Mouse (Mus musculus) hindbrain, embryonic 16.5 days (tissue): ENCODE measurements at regions not wholly inside any gene's neighbourhood (a gene's known extent, or its start where the extent isn't known, plus 50 kb on each side); places are given as distances from the start of the nearest gene placed in this dataset.

Experiments used
- ATAC-seq: fragments of 200-750 bp; cut with Nextera tagmentation; 2 replicates; pipeline ENCODE4 v1.8.0; 2017; ENCODE audit warnings: moderate TSS enrichment, moderate library complexity
- H3K27ac ChIP-seq: fragments of 300-500 bp; sonication (generic); 2 replicates; pipeline ENCODE4 v1.5.1; 2014; ENCODE audit warnings: low read depth, mild to moderate bottlenecking, control low read depth, low read length, moderate library complexity
- H3K27me3 ChIP-seq: fragments of 300-500 bp; sonication (generic); replicated peaks from 2 replicates; pipeline ENCODE4 v1.6.1; 2014; ENCODE audit warnings: low read length; ENCODE audit not compliant: control insufficient read depth, insufficient read depth
- H3K36me3 ChIP-seq: fragments of 300-500 bp; sonication (generic); 2 replicates; pipeline ENCODE4 v1.6.1; 2014; ENCODE audit warnings: mild to moderate bottlenecking, low read length, moderate library complexity, mixed read lengths; ENCODE audit not compliant: control insufficient read depth, insufficient read depth
- H3K4me1 ChIP-seq: fragments of 300-500 bp; sonication (generic); 2 replicates; pipeline ENCODE4 v1.6.1; 2014; ENCODE audit warnings: low read depth, low read length; ENCODE audit not compliant: control insufficient read depth, insufficient read depth
- H3K4me2 ChIP-seq: fragments of 300-500 bp; sonication (generic); 2 replicates; pipeline ENCODE4 v1.6.1; 2014; ENCODE audit warnings: mild to moderate bottlenecking, low read length, control low read depth, moderate library complexity
- H3K4me3 ChIP-seq: fragments of 300-500 bp; sonication (generic); 2 replicates; pipeline ENCODE4 v1.5.1; 2014; ENCODE audit warnings: mild to moderate bottlenecking, low read length, control low read depth, moderate library complexity
- H3K9ac ChIP-seq: fragments of 300-500 bp; sonication (generic); 2 replicates; pipeline ENCODE4 v1.6.1; 2014; ENCODE audit warnings: low read depth, mild to moderate bottlenecking, control low read depth, low read length, moderate library complexity
- H3K9me3 ChIP-seq: fragments of 300-500 bp; sonication (generic); 2 replicates; pipeline ENCODE4 v1.6.1; 2014; ENCODE audit warnings: mild to moderate bottlenecking, low read length, moderate library complexity; ENCODE audit not compliant: control insufficient read depth
- WGBS: fragments of 180-500 bp; shearing (Covaris S2); extraction: QIAGEN DNeasy Blood & Tissue Kit; methylation state at CpG from one replicate; pipeline ENCODE4 v1.1.7; 2014; 5-methylcytosine and 5-hydroxymethylcytosine counted together

DNA sequence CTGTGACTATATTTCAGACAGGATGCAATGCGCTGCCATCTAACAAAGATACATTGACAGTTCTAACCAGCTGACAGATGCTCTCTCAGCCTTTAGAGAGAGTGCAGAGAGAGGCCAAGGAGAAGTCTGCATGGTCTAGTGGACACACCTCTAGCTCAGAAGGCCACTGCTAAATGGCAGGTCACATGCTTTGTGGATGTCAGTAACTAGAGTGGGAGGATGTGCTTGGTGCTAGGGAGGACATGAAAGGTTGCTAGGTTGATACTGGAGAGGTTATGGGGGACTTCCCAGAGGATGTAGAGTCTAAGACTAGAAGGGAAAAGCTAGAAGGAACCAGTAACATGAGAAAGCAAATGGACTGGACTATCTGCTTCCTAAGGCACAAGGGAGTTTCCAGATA is 271.3 kb upstream of the Zwint start:
- ATAC-seq = no peak
- H3K27me3 ChIP-seq = no peaks in the 10 kb centered on the region
- no peaks in the 10 kb centered on the region for H3K4me1 ChIP-seq
- no peak overlapping the region for H3K9ac ChIP-seq
- no peak overlapping the region for H3K4me3 ChIP-seq
- no peak overlapping the region for H3K27ac ChIP-seq
- WGBS = 85% methylated on average over 1 of the region's 1 CpGs
- no peaks in the 10 kb centered on the region for H3K36me3 ChIP-seq
- H3K9me3 ChIP-seq = no peaks in the 10 kb centered on the region
- H3K4me2 ChIP-seq = no peak overlapping the region

DNA sequence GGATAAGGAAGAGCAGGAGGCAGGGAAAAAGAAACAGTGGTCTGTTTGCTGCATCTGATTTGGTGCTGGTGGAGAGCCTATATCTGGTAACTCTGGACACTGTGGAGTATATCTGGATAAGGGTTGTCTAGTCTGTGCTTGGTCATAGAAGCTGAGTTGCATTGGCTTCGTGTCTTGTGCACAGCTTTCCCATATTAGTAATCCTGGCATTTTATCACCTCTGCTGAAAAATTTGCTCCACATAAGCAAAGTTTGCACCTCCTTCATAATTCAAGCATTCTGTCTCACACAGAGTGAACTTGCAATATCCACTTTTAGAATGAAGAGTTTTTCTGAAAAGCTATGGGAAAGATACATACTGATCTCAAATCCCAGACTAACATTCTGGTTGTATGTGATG is 269.8 kb upstream of the Zwint start:
- Histone ChIP-seq H3K27ac (no peak overlapping the region), H3K4me3 (no peak overlapping the region), H3K9ac (no peak overlapping the region), H3K4me2 (no peak overlapping the region), H3K36me3 (no peaks in the 10 kb centered on the region), H3K9me3 (no peaks in the 10 kb centered on the region), H3K4me1 (no peaks in the 10 kb centered on the region), H3K27me3 (no peaks in the 10 kb centered on the region)
- 72% methylated on average over 1 of the region's 1 CpGs for WGBS
- ATAC-seq = no peak

DNA sequence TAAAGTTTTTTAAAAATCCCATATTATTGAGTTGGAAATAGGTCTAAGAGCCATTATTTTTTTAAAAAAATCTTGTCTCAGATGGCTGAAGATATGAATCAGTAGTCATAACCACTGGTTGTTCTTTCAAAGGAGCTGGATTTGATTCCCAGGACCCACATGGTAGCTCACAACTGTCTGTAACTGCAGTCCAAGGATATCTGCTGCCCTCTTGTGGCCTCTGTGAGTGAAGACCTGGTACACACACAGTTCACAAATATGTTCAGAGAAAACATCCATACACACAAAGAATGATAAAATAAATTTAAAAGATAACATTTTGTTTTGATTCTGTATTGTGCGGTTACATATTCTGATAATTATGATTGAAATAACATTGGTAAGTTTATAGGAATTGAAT is 263.2 kb upstream of the Zwint start:
- Histone ChIP-seq H3K4me2 (no peak overlapping the region), H3K36me3 (no peaks in the 10 kb centered on the region), H3K9me3 (no peaks in the 10 kb centered on the region), H3K4me3 (no peak overlapping the region), H3K27me3 (no peaks in the 10 kb centered on the region), H3K9ac (no peak overlapping the region), H3K27ac (no peak overlapping the region), H3K4me1 (no peaks in the 10 kb centered on the region)
- ATAC-seq = no peak
- WGBS = 92% methylated on average over 1 of the region's 1 CpGs

DNA sequence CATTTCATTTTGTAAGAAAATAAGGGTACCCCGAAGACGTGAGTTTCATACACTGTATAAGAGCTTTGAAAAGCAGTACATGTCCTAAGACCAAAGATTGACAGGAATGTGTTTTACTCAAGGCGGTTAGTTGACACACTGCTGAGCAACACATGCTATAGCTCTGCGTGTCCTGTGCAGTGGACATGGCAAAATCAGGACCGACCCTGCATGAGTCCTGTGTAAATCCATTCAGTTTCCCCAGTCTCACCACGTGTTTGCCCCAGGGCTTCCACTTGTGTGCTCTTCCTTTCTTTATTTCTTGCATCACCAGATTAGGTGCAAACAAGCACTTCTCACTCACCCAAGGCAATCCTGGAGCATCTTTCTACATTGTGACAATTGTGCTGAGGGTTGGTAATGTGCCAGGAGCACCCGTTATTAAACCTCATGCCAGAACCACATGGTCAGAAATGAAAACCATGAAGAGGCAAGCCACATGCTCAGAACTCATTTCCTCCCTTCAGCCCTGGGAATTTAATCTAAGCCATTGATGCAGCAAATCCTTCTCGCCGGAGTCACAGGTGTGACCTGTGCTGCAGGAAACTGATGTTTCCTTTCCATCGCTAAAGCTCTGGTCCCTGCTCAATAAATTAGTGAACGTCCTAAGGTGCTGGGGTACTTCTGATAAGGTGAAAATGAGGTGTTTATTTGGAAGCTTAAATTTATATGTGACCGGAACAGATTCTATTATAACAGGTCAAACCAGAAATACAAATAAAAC is 261.2 kb upstream of the Zwint start:
- H3K27me3 ChIP-seq = no peaks in the 10 kb centered on the region
- H3K27ac ChIP-seq = no peak overlapping the region
- no peak overlapping the region for H3K4me3 ChIP-seq
- no peak overlapping the region for H3K9ac ChIP-seq
- H3K9me3 ChIP-seq = no peaks in the 10 kb centered on the region
- WGBS = 77% methylated on average over 12 of the region's 12 CpGs
- H3K4me2 ChIP-seq = no peak overlapping the region
- no peaks in the 10 kb centered on the region for H3K36me3 ChIP-seq
- ATAC-seq = peak; percentile 64; the same call in 1 of the 2 replicates
- H3K4me1 ChIP-seq = no peaks in the 10 kb centered on the region

DNA sequence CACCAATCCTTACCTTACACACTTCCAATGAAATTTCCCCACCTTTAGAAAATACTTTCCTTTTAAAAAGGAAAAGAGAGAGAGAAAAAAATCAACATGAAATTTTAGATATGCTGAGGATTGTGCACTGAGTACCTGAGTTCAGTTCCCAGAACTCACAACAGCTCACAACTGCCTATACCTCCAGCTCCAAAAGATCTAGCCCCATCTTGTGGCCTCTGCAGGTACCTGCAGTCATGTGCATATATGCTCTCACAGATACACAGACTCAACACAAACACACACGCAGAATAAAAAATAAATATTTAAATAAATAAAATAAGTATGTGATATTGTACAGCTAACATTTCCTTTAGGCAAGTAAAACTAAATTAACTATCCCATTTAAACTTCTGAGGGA is 260.3 kb upstream of the Zwint start:
- no peak for ATAC-seq
- Histone ChIP-seq H3K4me1 (no peaks in the 10 kb centered on the region), H3K9ac (no peak overlapping the region), H3K4me3 (no peak overlapping the region), H3K4me2 (no peak overlapping the region), H3K36me3 (no peaks in the 10 kb centered on the region), H3K9me3 (no peaks in the 10 kb centered on the region), H3K27me3 (no peaks in the 10 kb centered on the region), H3K27ac (no peak overlapping the region)
- 93% methylated on average over 1 of the region's 1 CpGs for WGBS

DNA sequence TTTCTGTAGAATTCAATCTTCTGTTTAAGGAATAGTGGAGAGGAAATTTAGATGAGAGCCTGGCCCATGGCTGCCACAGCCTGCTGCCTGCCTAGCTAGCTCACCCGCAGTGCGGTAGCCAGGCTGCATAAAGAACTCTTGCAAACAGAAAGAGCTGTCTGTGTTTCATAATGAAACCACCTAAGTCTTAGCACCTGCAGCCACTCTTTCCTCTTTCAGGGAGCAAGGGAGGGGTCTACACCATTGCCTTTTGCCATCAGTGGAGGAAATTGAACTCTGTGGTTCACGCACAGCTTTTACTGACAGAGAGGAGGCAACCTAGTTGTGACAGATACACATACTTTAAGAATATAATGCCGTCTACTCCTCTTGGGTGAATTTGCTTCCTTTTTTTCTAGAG is 251.4 kb upstream of the Zwint start:
- Histone ChIP-seq H3K9me3 (no peaks in the 10 kb centered on the region), H3K4me2 (no peak overlapping the region), H3K27ac (no peak overlapping the region), H3K9ac (no peak overlapping the region), H3K4me3 (no peak overlapping the region), H3K27me3 (no peaks in the 10 kb centered on the region), H3K36me3 (no peaks in the 10 kb centered on the region), H3K4me1 (no peaks in the 10 kb centered on the region)
- ATAC-seq = no peak
- WGBS = 52% methylated on average over 4 of the region's 4 CpGs

DNA sequence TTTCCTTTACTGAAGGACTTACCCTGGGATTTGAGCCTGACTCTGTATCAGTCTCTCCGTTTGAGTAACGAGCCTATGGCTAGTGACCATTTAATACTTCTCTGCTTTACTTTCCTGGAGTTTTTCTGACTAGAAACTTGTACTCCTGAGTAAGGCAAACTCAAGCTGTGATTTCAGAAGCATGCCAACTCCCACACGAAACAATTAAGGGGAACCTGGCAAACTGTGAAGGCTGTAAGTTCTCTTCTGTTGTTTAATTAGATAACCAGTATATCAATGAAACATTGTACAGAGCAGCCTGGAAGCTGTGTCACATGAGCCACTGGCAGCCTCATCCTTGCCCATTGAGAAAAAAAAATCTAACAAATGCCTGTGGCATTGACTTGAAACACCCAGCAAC is 244.3 kb upstream of the Zwint start:
- Histone ChIP-seq H3K9ac (no peak overlapping the region), H3K27me3 (no peaks in the 10 kb centered on the region), H3K4me1 (no peaks in the 10 kb centered on the region), H3K4me3 (no peak overlapping the region), H3K27ac (no peak overlapping the region), H3K36me3 (no peaks in the 10 kb centered on the region), H3K4me2 (no peak overlapping the region), H3K9me3 (no peaks in the 10 kb centered on the region)
- no peak for ATAC-seq
- WGBS = 68% methylated on average over 3 of the region's 3 CpGs

DNA sequence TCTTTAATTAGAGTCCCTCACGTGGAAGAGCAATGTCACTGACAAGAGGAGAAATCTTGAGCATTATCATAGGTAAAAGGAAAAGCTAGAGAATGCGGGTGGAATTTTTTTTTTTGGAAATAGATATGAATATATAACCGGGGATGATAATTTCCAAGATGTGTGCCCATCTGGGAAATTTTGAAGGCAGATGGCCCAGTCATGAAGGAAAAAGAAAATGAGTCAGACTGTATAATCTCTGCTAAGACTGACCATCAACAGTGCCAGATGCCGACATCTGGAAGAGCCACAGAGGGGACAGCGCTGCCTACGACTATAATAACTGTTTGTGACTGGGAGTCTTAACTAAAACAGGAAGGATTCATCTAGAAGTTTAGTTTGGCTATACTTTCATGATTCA is 243.0 kb upstream of the Zwint start:
- Histone ChIP-seq H3K27me3 (no peaks in the 10 kb centered on the region), H3K9ac (no peak overlapping the region), H3K4me3 (no peak overlapping the region), H3K36me3 (no peaks in the 10 kb centered on the region), H3K9me3 (no peaks in the 10 kb centered on the region), H3K4me1 (no peaks in the 10 kb centered on the region), H3K27ac (no peak overlapping the region), H3K4me2 (no peak overlapping the region)
- no peak for ATAC-seq
- WGBS = 84% methylated on average over 6 of the region's 6 CpGs

DNA sequence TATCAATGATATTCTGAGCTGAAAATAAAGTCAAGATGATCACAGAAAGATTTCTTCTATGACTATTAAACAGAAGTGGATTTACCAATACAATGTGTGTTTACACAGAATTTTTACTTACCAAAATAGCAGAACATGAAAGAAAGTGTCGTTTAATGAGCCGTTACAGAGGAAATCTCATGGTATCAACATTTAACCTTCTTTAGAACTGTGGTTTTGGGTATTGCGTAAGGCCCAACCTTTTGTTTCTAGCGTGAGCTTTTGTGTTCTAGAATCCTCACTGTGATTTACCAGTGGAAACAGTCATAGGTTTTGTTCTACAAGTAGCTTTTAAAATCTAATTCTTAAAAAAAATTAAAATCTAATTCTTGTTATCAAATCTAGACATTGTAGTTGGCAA is 200.0 kb upstream of the Zwint start:
- H3K36me3 ChIP-seq = no peaks in the 10 kb centered on the region
- WGBS = 91% methylated on average over 4 of the region's 4 CpGs
- no peak for ATAC-seq

DNA sequence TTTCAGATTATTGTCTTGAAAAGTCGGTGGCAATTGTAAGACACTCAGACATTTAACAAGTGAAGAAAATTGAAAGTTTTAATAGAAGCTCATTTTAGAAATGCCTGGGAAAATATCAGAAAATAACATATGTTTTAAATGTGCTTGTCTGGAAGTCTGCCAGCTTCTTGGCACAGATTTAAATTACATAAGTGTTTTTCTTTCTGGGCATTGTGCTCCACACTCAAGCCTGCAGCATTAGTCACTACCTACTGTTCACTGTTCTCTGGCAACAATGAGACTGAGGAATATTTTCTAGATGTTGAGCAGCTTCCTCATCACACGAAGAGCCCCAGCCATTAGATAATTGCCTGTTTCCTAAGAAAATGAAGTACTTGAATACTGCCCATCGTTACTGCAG is 170.3 kb upstream of the Zwint start:
- Histone ChIP-seq H3K4me2 (no peak overlapping the region), H3K27me3 (no peaks in the 10 kb centered on the region), H3K4me3 (no peak overlapping the region), H3K36me3 (no peaks in the 10 kb centered on the region), H3K9ac (no peak overlapping the region), H3K9me3 (no peaks in the 10 kb centered on the region), H3K4me1 (no peaks in the 10 kb centered on the region), H3K27ac (no peak overlapping the region)
- 55% methylated on average over 3 of the region's 3 CpGs for WGBS
- ATAC-seq = no peak

More for the DNA sequence above, 200.0 kb upstream of the Zwint start:
- H3K9me3 ChIP-seq = no peaks in the 10 kb centered on the region
- H3K27me3 ChIP-seq = no peaks in the 10 kb centered on the region
- H3K9ac ChIP-seq = no peak overlapping the region
- no peak overlapping the region for H3K27ac ChIP-seq
- H3K4me1 ChIP-seq = no peaks in the 10 kb centered on the region
- no peak overlapping the region for H3K4me3 ChIP-seq
- H3K4me2 ChIP-seq = no peak overlapping the region
